Comparison of ENCODE assay signal across 8 mouse cellular contexts in the genomic region with DNA sequence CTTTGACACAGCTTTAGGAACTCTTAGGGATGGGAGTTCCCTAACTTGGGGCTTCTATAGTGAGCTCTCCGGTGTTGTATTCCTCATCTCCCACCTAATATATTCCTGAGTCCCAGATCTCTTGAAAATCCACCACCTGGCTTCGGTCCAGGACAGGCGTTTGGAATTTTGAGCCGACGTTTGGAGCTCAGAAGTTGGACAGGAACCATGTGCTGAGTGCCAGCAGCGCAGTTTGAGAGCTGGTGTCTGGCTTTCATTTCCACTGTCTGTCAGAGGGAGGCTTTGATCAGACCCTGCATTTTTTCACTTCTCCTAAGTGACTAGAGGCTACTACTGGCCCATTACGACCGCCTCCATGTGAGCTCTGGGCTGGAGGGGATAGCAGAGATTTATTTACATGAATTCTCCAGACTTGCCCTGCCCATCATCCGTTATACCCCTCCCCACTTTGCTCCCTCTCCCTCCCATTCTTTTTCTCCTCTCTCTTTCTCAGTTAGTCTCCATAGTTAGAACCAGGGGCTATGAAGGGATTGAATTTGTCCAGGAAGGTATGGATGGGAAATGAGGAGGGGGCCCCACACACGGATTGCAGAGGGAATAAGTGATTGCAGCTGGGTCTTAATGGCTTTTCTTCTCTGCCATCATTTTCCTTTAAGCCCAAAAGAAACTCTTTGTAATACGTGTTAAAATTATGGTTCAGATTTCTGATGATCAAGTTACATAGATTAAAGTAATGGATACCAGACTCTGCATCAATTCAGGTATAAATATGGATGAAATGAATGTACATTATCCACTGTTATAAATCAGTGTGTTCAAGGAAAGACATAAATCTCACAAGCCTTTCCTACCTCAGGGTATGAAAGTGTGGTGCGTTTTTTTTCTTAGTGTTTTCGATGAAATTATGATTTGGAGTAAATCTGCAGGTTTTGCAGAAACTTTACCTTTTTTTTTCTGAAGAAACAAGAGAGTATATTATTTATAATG.
DNase-seq lines count a peak whose midpoint lies in the region; ATAC-seq lines count a peak whose summit lies in the region.

No protein-coding gene starts in this region.

- H3K4me2 ChIP-seq in embryonic facial prominence, embryonic 15.5 days (replicated peaks), result peak overlapping the region; percentile 1; the same call in 1 of the 2 replicates
- peak overlapping the region; percentile 38 for H3K4me2 ChIP-seq in heart, embryonic 12.5 days
- no peak overlapping the region for H3K4me2 ChIP-seq in stomach, embryonic 14.5 days (replicated peaks; ENCODE audit: low read depth, low read length)

- H3K36me3 ChIP-seq in embryonic facial prominence, embryonic 15.5 days, result no peaks in the 10 kb centered on the region
- H3K36me3 ChIP-seq in heart, embryonic 12.5 days, result no peaks in the 10 kb centered on the region
- no peaks in the 10 kb centered on the region for H3K36me3 ChIP-seq in stomach, embryonic 14.5 days (ENCODE audit: control insufficient read depth, insufficient read depth, low read length)

- H3K4me1 ChIP-seq in embryonic facial prominence, embryonic 15.5 days, result peaks cover 18% of the 10 kb centered on the region
- H3K4me1 ChIP-seq in heart, embryonic 12.5 days (replicated peaks), result peaks cover 19% of the 10 kb centered on the region
- peaks cover 4% of the 10 kb centered on the region; the same call in 1 of the 2 replicates for H3K4me1 ChIP-seq in stomach, embryonic 14.5 days (ENCODE audit: control insufficient read depth, insufficient read depth, low read length)

- no peaks in the 10 kb centered on the region for H3K27me3 ChIP-seq in embryonic facial prominence, embryonic 15.5 days
- no peaks in the 10 kb centered on the region for H3K27me3 ChIP-seq in heart, embryonic 12.5 days (replicated peaks)
- no peaks in the 10 kb centered on the region for H3K27me3 ChIP-seq in stomach, embryonic 14.5 days (ENCODE audit: control insufficient read depth, insufficient read depth, low read length)

- no peak overlapping the region for H3K9ac ChIP-seq in embryonic facial prominence, embryonic 15.5 days
- no peak overlapping the region for H3K9ac ChIP-seq in heart, embryonic 12.5 days
- H3K9ac ChIP-seq in stomach, embryonic 14.5 days (replicated peaks; ENCODE audit: low read depth, low read length), result no peak overlapping the region

- 9% methylated on average over 13 of the region's 13 CpGs for WGBS in embryonic facial prominence, embryonic 15.5 days
- 31% methylated on average over 13 of the region's 13 CpGs for WGBS in heart, embryonic 12.5 days
- 27% methylated on average over 13 of the region's 13 CpGs for WGBS in stomach, embryonic 14.5 days

- no peak overlapping the region for H3K4me3 ChIP-seq in embryonic facial prominence, embryonic 15.5 days (replicated peaks)
- H3K4me3 ChIP-seq in heart, embryonic 12.5 days, result no peak overlapping the region
- H3K4me3 ChIP-seq in stomach, embryonic 14.5 days (ENCODE audit: low read depth, low read length), result no peak overlapping the region

- ATAC-seq in embryonic facial prominence, embryonic 15.5 days (ENCODE audit: insufficient number of reproducible peaks, low FRiP score, low TSS enrichment, low read depth), result peak; percentile 73
- ATAC-seq in heart, embryonic 12.5 days (ENCODE audit: insufficient number of reproducible peaks, low FRiP score), result peak; percentile 81
- ATAC-seq in stomach, embryonic 14.5 days (ENCODE audit: insufficient number of reproducible peaks, insufficient read depth, low FRiP score, low read depth), result peak; percentile 84; the same call in 1 of the 2 replicates
- ATAC-seq in megakaryocyte progenitor cell, adult 5-6 weeks (replicated peaks; ENCODE audit: poor library complexity), result no peak

- H3K9me3 ChIP-seq in embryonic facial prominence, embryonic 15.5 days (replicated peaks), result no peaks in the 10 kb centered on the region
- no peaks in the 10 kb centered on the region for H3K9me3 ChIP-seq in heart, embryonic 12.5 days (replicated peaks)
- H3K9me3 ChIP-seq in stomach, embryonic 14.5 days (ENCODE audit: control insufficient read depth, low read depth, low read length), result no peaks in the 10 kb centered on the region

- H3K27ac ChIP-seq in embryonic facial prominence, embryonic 15.5 days (replicated peaks), result 0 out of 2 replicates have a peak overlapping the region, but pooled peaks have one; percentile 18
- peak overlapping the region; percentile 53; the same call in 1 of the 2 replicates for H3K27ac ChIP-seq in heart, embryonic 12.5 days (ENCODE audit: poor library complexity, severe bottlenecking)
- peak overlapping the region; percentile 10; the same call in 1 of the 2 replicates for H3K27ac ChIP-seq in stomach, embryonic 14.5 days (ENCODE audit: low read length)

- DNase-seq in kidney, postnatal 10 days, result peak; percentile 59
- no peak for DNase-seq in kidney, adult 8-10 months
- DNase-seq in layer of hippocampus, adult 9-10 months (ENCODE audit: low spot score), result peak; percentile 29
- peak; percentile 56 for DNase-seq in lung, postnatal 14 days

Comparison
In these comparisons a context has a peak if more than half of its experiments do, and no peak if none do; other contexts are left out.
1. DNase-seq: peak in kidney, postnatal 10 days (single experiment), layer of hippocampus, adult 9-10 months (single experiment) and lung, postnatal 14 days (single experiment); none in kidney, adult 8-10 months (0 of 2).
2. Peak in every context shown above with its lines, with median percentiles within 50 percentile points of each other: H3K27ac ChIP-seq.